Mouse (Mus musculus): ENCODE results near the gene 4933428M09Rik. TPM values are rescaled to one million over a fixed set of nuclear protein-coding genes. Genes with fewer than 3 reads are reported as not detected.

Gene 4933428M09Rik
- total and polyA plus RNA-seq, 3 experiments: not detected

GRCm38 (mm10) chrX:139214765-139215164, 35.7 kb downstream of the 4933428M09Rik start:
- intact Hi-C loops (cut with DNase I): loop anchor here (5.0 kb wide), 1 partner anchor 153 kb away; no protein-coding TSS in a partner anchor
- Histone ChIP-seq H3K79me2 (replicated peaks; ENCODE audit: control insufficient read depth, insufficient read depth, low read length) (no peaks in the 10 kb centered on the region), H3K27ac (no peak overlapping the region), H3K9ac (ENCODE audit: low read depth, low read length) (no peak overlapping the region), H3K27me3 (ENCODE audit: control insufficient read depth, insufficient read depth, low read length) (no peaks in the 10 kb centered on the region), H3K4me1 (ENCODE audit: control insufficient read depth, insufficient read depth, low read length) (no peaks in the 10 kb centered on the region), H3K4me3 (no peak overlapping the region), H3K36me3 (ENCODE audit: control insufficient read depth, insufficient read depth, low read length) (no peaks in the 10 kb centered on the region)
- WGBS: 68% methylated on average over 4 of the region's 4 CpGs
- DNase-seq: no peak
- no peak for TF ChIP-seq EP300 (IDR thresholded peaks at IDR 0.05; ENCODE audit: insufficient read depth, low read depth, low read length)
- no peak for TF ChIP-seq POLR2A (IDR thresholded peaks at IDR 0.05; ENCODE audit: insufficient read depth, low read depth, low read length)
- TF ChIP-seq CTCF (IDR thresholded peaks at IDR 0.05): no peak

DNA sequence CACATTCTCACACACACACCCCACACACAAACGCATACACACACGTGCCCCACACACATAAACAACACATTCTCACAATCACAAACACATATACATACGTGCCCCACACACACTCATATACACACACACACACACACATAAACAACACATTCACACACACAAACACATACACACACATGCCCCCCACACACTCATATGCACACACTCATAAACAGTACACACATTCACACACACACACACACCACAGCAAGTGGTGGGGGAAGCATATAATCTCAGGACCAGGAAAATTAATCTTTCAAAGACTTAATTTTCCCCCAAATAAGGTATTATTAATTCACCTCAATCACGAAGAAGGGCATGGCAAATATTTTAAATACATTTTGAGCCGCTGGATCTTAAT, 37.4 kb downstream of the 4933428M09Rik start:
- no peak for DNase-seq
- Histone ChIP-seq H3K4me3 (no peak overlapping the region), H3K36me3 (ENCODE audit: control insufficient read depth, insufficient read depth, low read length) (no peaks in the 10 kb centered on the region), H3K4me1 (ENCODE audit: control insufficient read depth, insufficient read depth, low read length) (no peaks in the 10 kb centered on the region), H3K79me2 (replicated peaks; ENCODE audit: control insufficient read depth, insufficient read depth, low read length) (no peaks in the 10 kb centered on the region), H3K27ac (no peak overlapping the region), H3K9ac (ENCODE audit: low read depth, low read length) (no peak overlapping the region), H3K27me3 (ENCODE audit: control insufficient read depth, insufficient read depth, low read length) (no peaks in the 10 kb centered on the region)
- intact Hi-C loops (cut with DNase I): loop anchor here (5.0 kb wide), 1 partner anchor 151 kb away; no protein-coding TSS in a partner anchor
- WGBS: 78% methylated on average over 5 of the region's 5 CpGs
- TF ChIP-seq POLR2A (IDR thresholded peaks at IDR 0.05; ENCODE audit: insufficient read depth, low read depth, low read length) (no peak), CTCF (IDR thresholded peaks at IDR 0.05) (no peak), EP300 (IDR thresholded peaks at IDR 0.05; ENCODE audit: insufficient read depth, low read depth, low read length) (no peak)

- intact Hi-C loops (cut with DNase I): loop anchor here (5.0 kb wide), 1 partner anchor 150 kb away; no protein-coding TSS in a partner anchor
- TF ChIP-seq EP300 (IDR thresholded peaks at IDR 0.05; ENCODE audit: insufficient read depth, low read depth, low read length) (no peak), POLR2A (IDR thresholded peaks at IDR 0.05; ENCODE audit: insufficient read depth, low read depth, low read length) (no peak), CTCF (IDR thresholded peaks at IDR 0.05) (no peak)
- DNase-seq: peak; percentile 33 to 41
- H3K4me1 ChIP-seq (ENCODE audit: control insufficient read depth, insufficient read depth, low read length): no peaks in the 10 kb centered on the region
- H3K79me2 ChIP-seq (replicated peaks; ENCODE audit: control insufficient read depth, insufficient read depth, low read length): no peaks in the 10 kb centered on the region
- no peak overlapping the region for H3K9ac ChIP-seq (ENCODE audit: low read depth, low read length)
- WGBS: 17% methylated on average over 22 of the region's 22 CpGs
- H3K4me3 ChIP-seq: peak overlapping the region; percentile 41
- no peaks in the 10 kb centered on the region for H3K27me3 ChIP-seq (ENCODE audit: control insufficient read depth, insufficient read depth, low read length)
- no peaks in the 10 kb centered on the region for H3K36me3 ChIP-seq (ENCODE audit: control insufficient read depth, insufficient read depth, low read length)
- no peak overlapping the region for H3K27ac ChIP-seq
Measured at GRCm38 (mm10) chrX:139216991-139217593, 38.1 kb downstream of the 4933428M09Rik start.

GRCm38 (mm10) chrX:139217776-139218175, 38.7 kb downstream of the 4933428M09Rik start:
- intact Hi-C loops (cut with DNase I): loop anchor here (5.0 kb wide), 1 partner anchor 150 kb away; no protein-coding TSS in a partner anchor
- Histone ChIP-seq H3K4me3 (peak overlapping the region; percentile 41), H3K27me3 (ENCODE audit: control insufficient read depth, insufficient read depth, low read length) (no peaks in the 10 kb centered on the region), H3K9ac (ENCODE audit: low read depth, low read length) (peak overlapping the region; percentile 9; the same call in 1 of the 2 replicates), H3K79me2 (replicated peaks; ENCODE audit: control insufficient read depth, insufficient read depth, low read length) (no peaks in the 10 kb centered on the region), H3K4me1 (ENCODE audit: control insufficient read depth, insufficient read depth, low read length) (no peaks in the 10 kb centered on the region), H3K27ac (no peak overlapping the region), H3K36me3 (ENCODE audit: control insufficient read depth, insufficient read depth, low read length) (no peaks in the 10 kb centered on the region)
- DNase-seq: no peak
- TF ChIP-seq POLR2A (IDR thresholded peaks at IDR 0.05; ENCODE audit: insufficient read depth, low read depth, low read length) (no peak), CTCF (IDR thresholded peaks at IDR 0.05) (no peak), EP300 (IDR thresholded peaks at IDR 0.05; ENCODE audit: insufficient read depth, low read depth, low read length) (no peak)
- WGBS: 49% methylated on average over 10 of the region's 10 CpGs

DNA sequence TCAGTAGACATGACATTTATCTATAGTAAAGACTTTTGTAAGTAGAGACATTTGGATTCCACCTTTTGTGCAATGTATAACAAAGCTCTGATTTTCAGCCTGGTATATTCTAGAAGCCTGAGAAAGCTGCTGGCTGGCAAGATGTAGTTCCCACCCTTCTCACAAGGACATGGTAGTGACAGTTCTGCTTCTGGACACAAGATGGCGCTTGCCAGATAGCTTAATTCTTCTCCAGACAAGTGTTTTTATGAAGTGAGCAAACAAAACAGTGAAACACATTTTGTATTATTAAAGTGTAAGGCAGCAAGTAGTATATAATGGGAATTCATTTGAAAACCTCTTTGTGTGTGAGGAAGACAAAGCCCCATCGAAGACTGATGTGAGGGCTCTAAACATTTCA, 40.0 kb downstream of the 4933428M09Rik start:
- Histone ChIP-seq H3K9ac (ENCODE audit: low read depth, low read length) (no peak overlapping the region), H3K79me2 (replicated peaks; ENCODE audit: control insufficient read depth, insufficient read depth, low read length) (no peaks in the 10 kb centered on the region), H3K36me3 (ENCODE audit: control insufficient read depth, insufficient read depth, low read length) (no peaks in the 10 kb centered on the region), H3K4me3 (no peak overlapping the region), H3K4me1 (ENCODE audit: control insufficient read depth, insufficient read depth, low read length) (no peaks in the 10 kb centered on the region), H3K27ac (no peak overlapping the region), H3K27me3 (ENCODE audit: control insufficient read depth, insufficient read depth, low read length) (no peaks in the 10 kb centered on the region)
- intact Hi-C loops (cut with DNase I): loop anchor here (5.0 kb wide), 1 partner anchor 148 kb away; no protein-coding TSS in a partner anchor
- peak; percentile 16 to 30 for DNase-seq
- WGBS: 29% methylated on average over 2 of the region's 2 CpGs
- TF ChIP-seq CTCF (IDR thresholded peaks at IDR 0.05) (peak; percentile 81), EP300 (IDR thresholded peaks at IDR 0.05; ENCODE audit: insufficient read depth, low read depth, low read length) (no peak), POLR2A (IDR thresholded peaks at IDR 0.05; ENCODE audit: insufficient read depth, low read depth, low read length) (no peak)

- TF ChIP-seq POLR2A (IDR thresholded peaks at IDR 0.05; ENCODE audit: insufficient read depth, low read depth, low read length): no peak
- no peak for TF ChIP-seq EP300 (IDR thresholded peaks at IDR 0.05; ENCODE audit: insufficient read depth, low read depth, low read length)
- no peak for TF ChIP-seq CTCF (IDR thresholded peaks at IDR 0.05)
- Histone ChIP-seq H3K27me3 (ENCODE audit: control insufficient read depth, insufficient read depth, low read length) (no peaks in the 10 kb centered on the region), H3K9ac (ENCODE audit: low read depth, low read length) (no peak overlapping the region), H3K4me3 (no peak overlapping the region), H3K4me1 (ENCODE audit: control insufficient read depth, insufficient read depth, low read length) (no peaks in the 10 kb centered on the region), H3K36me3 (ENCODE audit: control insufficient read depth, insufficient read depth, low read length) (no peaks in the 10 kb centered on the region), H3K79me2 (replicated peaks; ENCODE audit: control insufficient read depth, insufficient read depth, low read length) (no peaks in the 10 kb centered on the region), H3K27ac (no peak overlapping the region)
- intact Hi-C loops (cut with DNase I): no loop called here
- 33% methylated on average over 4 of the region's 4 CpGs for WGBS
- DNase-seq: no peak
Measured at GRCm38 (mm10) chrX:139220830-139221229, 41.8 kb downstream of the 4933428M09Rik start.

Data from heart, adult 2 months (tissue).